Mouse (Mus musculus): ENCODE measurements around the gene Dnm3.

DNA sequence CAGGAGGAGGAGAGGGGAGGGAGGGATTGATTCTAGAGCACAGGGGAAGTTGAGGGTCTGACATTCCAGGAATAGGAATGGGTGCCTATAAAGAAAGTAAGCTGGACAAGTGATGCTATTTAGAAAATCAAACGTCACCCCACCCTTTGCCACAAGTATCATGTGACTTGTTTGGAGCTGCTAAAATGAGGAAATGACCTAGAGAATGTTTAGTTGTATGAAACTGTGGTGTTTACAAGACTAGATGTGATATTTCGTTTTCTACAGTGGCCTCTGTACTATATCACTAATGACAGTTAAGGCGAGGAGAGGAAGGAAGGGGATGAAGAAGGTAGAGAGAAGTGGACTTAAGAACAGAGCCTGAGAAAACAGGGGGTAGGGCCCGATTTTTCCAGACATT is 479.1 kb downstream of the Dnm3 start:
- TF ChIP-seq RCOR1 (IDR thresholded peaks at IDR 0.05; ENCODE audit: low read depth, low read length): no peak
- no peak for TF ChIP-seq HCFC1 (IDR thresholded peaks at IDR 0.05; ENCODE audit: low read depth, low read length)
- TF ChIP-seq JUND (IDR thresholded peaks at IDR 0.05; ENCODE audit: low read depth, low read length): no peak
- TF ChIP-seq UBTF (IDR thresholded peaks at IDR 0.05; ENCODE audit: borderline replicate concordance, insufficient read depth, low read depth, low read length): no peak
- TF ChIP-seq MAX (IDR thresholded peaks at IDR 0.05; ENCODE audit: low read length): no peak
